Mouse (Mus musculus): ENCODE data around the gene Ces1d. TPM values are rescaled to one million over a fixed set of nuclear protein-coding genes. Genes with fewer than 3 reads are reported as not detected.
"Not testable (repeated sequence)": the region's sequence is repeated elsewhere in the genome, so short reads cannot be mapped to it uniquely, and the experiment has no call there.

Ces1d gene
- 2.5 and 2.6 TPM in 2 replicates for polyA plus RNA-seq (2015; fragmentation: Nextera tagmentation; extraction: Ambion mirVana)

DNA sequence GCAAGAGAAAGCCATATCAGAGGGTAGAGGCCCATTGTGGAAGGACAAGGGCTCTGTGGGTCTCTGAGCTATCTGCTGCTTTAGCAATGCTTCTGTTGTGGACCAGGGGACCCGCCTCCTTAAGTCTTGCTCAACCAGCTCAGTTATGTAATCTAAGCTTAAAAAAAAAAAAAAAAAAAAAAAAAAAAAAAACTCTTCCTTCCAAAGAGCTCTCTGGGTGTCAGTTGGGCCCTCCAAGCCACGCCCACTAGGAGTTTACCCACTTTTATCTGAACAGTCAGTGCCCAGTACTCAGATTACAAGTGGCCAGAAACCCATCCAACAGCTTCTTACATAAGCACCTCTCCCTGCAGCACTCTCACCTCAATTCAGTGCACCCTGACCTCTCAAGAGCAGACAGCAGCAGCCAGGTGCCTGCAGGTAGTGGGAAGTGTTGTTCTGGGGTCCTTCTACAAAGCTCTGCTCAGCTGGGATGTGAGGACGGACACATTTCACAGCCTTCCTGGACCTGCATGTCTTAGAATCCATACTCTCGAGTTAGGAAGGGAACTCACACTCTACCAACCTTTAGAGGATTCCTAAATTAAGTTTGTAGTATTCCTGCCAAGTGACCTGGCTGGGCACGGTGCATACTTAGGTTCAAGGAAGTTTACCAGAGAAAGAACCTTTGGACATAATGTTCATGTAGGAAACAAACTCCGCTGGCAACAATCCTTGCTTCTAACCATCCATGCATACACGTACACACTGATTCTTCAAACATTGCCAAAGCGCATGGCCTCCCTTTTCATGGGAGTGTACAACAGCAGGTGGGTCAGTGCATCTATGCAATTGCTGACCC is at the start of gene Ces1d:
TSS of gene Ces1d (minus strand) at position 154 of the 841 bp plus-strand sequence.
- 67% methylated on average over 8 of the region's 8 CpGs for WGBS
- Histone ChIP-seq H3K9ac (ENCODE audit: low read length) (no peak within 1 kb of the TSS), H3K9me3 (replicated peaks; ENCODE audit: control insufficient read depth, low read length) (no peaks in the 10 kb centered on the region), H3K36me3 (ENCODE audit: control insufficient read depth, insufficient read depth, low read length) (no peaks in the 10 kb centered on the region), H3K4me2 (ENCODE audit: low read depth, low read length) (no peak within 1 kb of the TSS), H3K4me3 (replicated peaks; ENCODE audit: low read length) (no peak within 1 kb of the TSS), H3K27me3 (ENCODE audit: control insufficient read depth, insufficient read depth, low read length) (no peaks in the 10 kb centered on the region), H3K27ac (ENCODE audit: low read length) (no peak within 1 kb of the TSS), H3K4me1 (ENCODE audit: control insufficient read depth, insufficient read depth, low read length) (peaks cover 4% of the 10 kb centered on the region; the same call in 1 of the 2 replicates)
- ATAC-seq (ENCODE audit: insufficient read depth, low FRiP score), result peak; percentile 75

DNA sequence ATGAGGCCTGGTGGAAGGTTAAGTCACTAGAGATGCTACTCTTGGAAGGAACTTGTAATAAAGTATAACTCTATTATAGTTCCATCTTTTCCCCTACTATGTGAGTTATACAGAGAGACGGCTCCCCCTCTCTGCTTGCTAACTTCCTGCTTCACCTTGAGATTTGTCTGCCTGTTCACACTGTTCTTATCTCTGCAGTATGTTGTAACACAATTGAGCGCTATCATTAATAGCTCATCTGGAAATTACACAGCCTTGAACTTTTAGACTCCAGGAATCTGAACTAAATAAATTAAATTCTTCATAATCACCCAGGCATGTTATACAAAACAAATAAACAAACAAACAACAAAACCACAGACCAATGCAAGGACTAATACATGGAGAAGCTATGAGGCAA is 48.4 kb upstream of the Ces1d start:
- 71% methylated on average over 2 of the region's 2 CpGs for WGBS
- no peak overlapping the region for H3K4me3 ChIP-seq (replicated peaks; ENCODE audit: low read length)
- H3K9me3 ChIP-seq (replicated peaks; ENCODE audit: control insufficient read depth, low read length), result no peaks in the 10 kb centered on the region
- H3K36me3 ChIP-seq (ENCODE audit: control insufficient read depth, insufficient read depth, low read length), result no peaks in the 10 kb centered on the region
- H3K4me2 ChIP-seq (ENCODE audit: low read depth, low read length), result no peak overlapping the region
- H3K9ac ChIP-seq (ENCODE audit: low read length), result no peak overlapping the region
- no peaks in the 10 kb centered on the region for H3K27me3 ChIP-seq (ENCODE audit: control insufficient read depth, insufficient read depth, low read length)
- no peaks in the 10 kb centered on the region for H3K4me1 ChIP-seq (ENCODE audit: control insufficient read depth, insufficient read depth, low read length)
- ATAC-seq (ENCODE audit: insufficient read depth, low FRiP score), result no peak
- no peak overlapping the region for H3K27ac ChIP-seq (ENCODE audit: low read length)

DNA sequence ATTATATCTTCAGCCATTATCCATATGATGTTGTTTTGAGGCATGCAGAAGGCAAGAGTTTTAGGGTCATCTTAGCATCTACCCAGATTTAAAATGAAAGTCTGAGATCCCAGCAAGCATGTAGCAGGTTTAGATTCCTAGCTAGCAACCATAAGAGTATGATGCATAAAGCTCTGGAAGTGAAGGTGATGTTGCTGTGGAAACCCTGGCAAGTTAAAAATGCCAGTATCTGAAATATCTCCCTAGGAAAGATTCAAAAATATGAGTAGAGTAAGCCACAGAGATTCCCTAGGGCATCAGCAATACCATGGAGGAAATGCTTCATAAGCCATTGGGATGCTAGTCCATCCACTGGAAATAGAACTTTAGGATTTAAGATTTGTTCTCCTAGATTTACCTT is 42.2 kb upstream of the Ces1d start:
- ATAC-seq (ENCODE audit: insufficient read depth, low FRiP score), result no peak
- no peak overlapping the region for H3K9ac ChIP-seq (ENCODE audit: low read length)
- H3K27ac ChIP-seq (ENCODE audit: low read length), result no peak overlapping the region
- H3K4me1 ChIP-seq (ENCODE audit: control insufficient read depth, insufficient read depth, low read length), result no peaks in the 10 kb centered on the region
- H3K9me3 ChIP-seq (replicated peaks; ENCODE audit: control insufficient read depth, low read length), result no peaks in the 10 kb centered on the region
- H3K4me2 ChIP-seq (ENCODE audit: low read depth, low read length), result no peak overlapping the region
- no peak overlapping the region for H3K4me3 ChIP-seq (replicated peaks; ENCODE audit: low read length)
- no peaks in the 10 kb centered on the region for H3K27me3 ChIP-seq (ENCODE audit: control insufficient read depth, insufficient read depth, low read length)
- H3K36me3 ChIP-seq (ENCODE audit: control insufficient read depth, insufficient read depth, low read length), result no peaks in the 10 kb centered on the region

DNA sequence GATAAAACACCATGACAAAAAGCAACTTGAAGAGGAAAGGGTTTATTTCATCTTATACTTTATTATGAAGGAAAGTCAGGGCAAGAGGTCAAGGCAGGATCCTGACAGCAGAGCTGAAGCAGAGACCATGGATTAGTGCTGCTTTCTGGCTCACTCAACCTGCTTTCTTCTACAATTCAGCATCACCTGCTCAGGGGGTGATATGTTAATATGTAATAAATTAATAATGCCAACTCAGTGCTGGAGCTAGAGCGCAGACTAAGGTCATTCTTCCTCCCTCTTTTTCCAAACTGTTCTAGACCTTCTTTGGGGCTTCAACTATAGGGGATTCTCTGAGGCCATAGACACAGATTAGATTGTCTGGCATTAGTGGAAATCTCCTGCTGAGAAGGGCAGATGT is 38.0 kb upstream of the Ces1d start:
- H3K27me3 ChIP-seq (ENCODE audit: control insufficient read depth, insufficient read depth, low read length), result no peaks in the 10 kb centered on the region
- ATAC-seq (ENCODE audit: insufficient read depth, low FRiP score), result no peak
- WGBS, result 82% methylated on average over 1 of the region's 1 CpGs
- no peak overlapping the region for H3K9ac ChIP-seq (ENCODE audit: low read length)
- H3K36me3 ChIP-seq (ENCODE audit: control insufficient read depth, insufficient read depth, low read length), result no peaks in the 10 kb centered on the region
- no peak overlapping the region for H3K27ac ChIP-seq (ENCODE audit: low read length)
- no peaks in the 10 kb centered on the region for H3K4me1 ChIP-seq (ENCODE audit: control insufficient read depth, insufficient read depth, low read length)
- no peaks in the 10 kb centered on the region for H3K9me3 ChIP-seq (replicated peaks; ENCODE audit: control insufficient read depth, low read length)
- H3K4me3 ChIP-seq (replicated peaks; ENCODE audit: low read length), result no peak overlapping the region
- no peak overlapping the region for H3K4me2 ChIP-seq (ENCODE audit: low read depth, low read length)

DNA sequence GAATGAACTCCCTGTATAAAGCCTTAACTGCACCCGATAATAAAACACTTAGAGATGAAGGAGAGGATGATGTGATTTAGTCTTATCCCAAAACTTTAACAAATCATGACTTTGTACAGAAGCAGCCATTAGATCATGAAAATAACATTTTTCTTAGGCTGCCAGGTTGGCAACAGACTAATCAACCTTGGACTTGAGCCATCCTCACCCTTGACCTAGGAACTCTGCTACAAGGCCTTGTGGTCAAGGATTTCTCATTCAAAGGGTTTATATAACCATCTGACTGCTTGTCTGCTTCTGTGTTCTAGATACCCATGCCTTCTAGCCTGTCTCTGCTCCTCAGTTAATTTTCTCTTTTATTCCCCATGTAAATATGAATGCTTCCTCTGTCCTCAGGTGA is 37.1 kb upstream of the Ces1d start:
- WGBS, result 94% methylated on average over 1 of the region's 1 CpGs
- H3K4me1 ChIP-seq (ENCODE audit: control insufficient read depth, insufficient read depth, low read length), result no peaks in the 10 kb centered on the region
- H3K9me3 ChIP-seq (replicated peaks; ENCODE audit: control insufficient read depth, low read length), result no peaks in the 10 kb centered on the region
- no peak overlapping the region for H3K9ac ChIP-seq (ENCODE audit: low read length)
- ATAC-seq (ENCODE audit: insufficient read depth, low FRiP score), result no peak
- H3K4me3 ChIP-seq (replicated peaks; ENCODE audit: low read length), result no peak overlapping the region
- H3K27ac ChIP-seq (ENCODE audit: low read length), result no peak overlapping the region
- H3K36me3 ChIP-seq (ENCODE audit: control insufficient read depth, insufficient read depth, low read length), result no peaks in the 10 kb centered on the region
- no peak overlapping the region for H3K4me2 ChIP-seq (ENCODE audit: low read depth, low read length)
- H3K27me3 ChIP-seq (ENCODE audit: control insufficient read depth, insufficient read depth, low read length), result no peaks in the 10 kb centered on the region

DNA sequence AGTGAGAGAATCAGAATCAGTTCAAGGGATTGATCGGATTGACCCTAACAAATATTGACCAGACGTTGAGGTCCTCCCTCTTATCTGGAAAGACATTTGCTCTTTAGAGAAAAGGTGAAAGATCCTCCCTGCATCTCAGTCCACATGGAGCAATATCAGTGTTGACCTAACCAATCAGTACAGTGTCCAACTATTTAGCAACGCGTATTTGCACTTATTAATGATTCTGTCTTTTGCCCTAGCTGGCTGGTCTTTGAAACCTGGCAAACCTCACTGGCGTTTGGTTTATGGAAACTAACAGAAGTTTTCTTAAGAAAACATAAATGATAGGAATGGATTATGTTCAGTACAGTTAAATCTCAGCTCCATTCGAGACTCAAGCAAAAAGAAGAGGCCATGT is 36.4 kb upstream of the Ces1d start:
- Histone ChIP-seq H3K36me3 (ENCODE audit: control insufficient read depth, insufficient read depth, low read length) (no peaks in the 10 kb centered on the region), H3K4me3 (replicated peaks; ENCODE audit: low read length) (no peak overlapping the region), H3K9me3 (replicated peaks; ENCODE audit: control insufficient read depth, low read length) (no peaks in the 10 kb centered on the region), H3K4me2 (ENCODE audit: low read depth, low read length) (no peak overlapping the region), H3K9ac (ENCODE audit: low read length) (no peak overlapping the region), H3K27me3 (ENCODE audit: control insufficient read depth, insufficient read depth, low read length) (no peaks in the 10 kb centered on the region), H3K27ac (ENCODE audit: low read length) (no peak overlapping the region), H3K4me1 (ENCODE audit: control insufficient read depth, insufficient read depth, low read length) (no peaks in the 10 kb centered on the region)
- ATAC-seq (ENCODE audit: insufficient read depth, low FRiP score), result no peak
- WGBS, result 62% methylated on average over 6 of the region's 6 CpGs

DNA sequence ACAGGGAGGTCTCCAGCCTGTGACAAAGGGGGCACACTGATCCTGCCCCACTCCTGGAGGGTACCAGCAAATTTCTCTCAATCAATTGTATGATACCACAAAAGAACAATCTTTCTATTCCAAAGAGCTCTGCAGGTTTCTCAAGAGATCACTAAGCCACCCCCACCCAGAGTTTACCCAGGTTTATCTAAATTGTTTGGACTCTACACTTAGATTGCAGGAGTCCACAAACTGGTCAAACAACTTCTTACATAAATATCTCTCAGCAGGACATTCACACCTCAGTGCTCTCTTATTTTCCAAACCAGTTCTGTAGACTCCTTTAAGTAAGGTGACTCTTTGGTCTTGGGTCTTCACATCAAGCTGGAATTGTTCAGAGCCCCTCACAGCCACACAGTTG is 31.8 kb upstream of the Ces1d start, which contains the start of gene Ces1e:
TSS of gene Ces1e (minus strand) at position 174 of the 400 bp plus-strand sequence.
- Histone ChIP-seq H3K4me1 (ENCODE audit: control insufficient read depth, insufficient read depth, low read length) (no peaks in the 10 kb centered on the region), H3K4me2 (ENCODE audit: low read depth, low read length) (peak within 1 kb of the TSS; percentile 42), H3K27me3 (ENCODE audit: control insufficient read depth, insufficient read depth, low read length) (no peaks in the 10 kb centered on the region), H3K36me3 (ENCODE audit: control insufficient read depth, insufficient read depth, low read length) (no peaks in the 10 kb centered on the region), H3K4me3 (replicated peaks; ENCODE audit: low read length) (peak within 1 kb of the TSS; percentile 8; the same call in 1 of the 2 replicates), H3K9ac (ENCODE audit: low read length) (no peak within 1 kb of the TSS), H3K9me3 (replicated peaks; ENCODE audit: control insufficient read depth, low read length) (no peaks in the 10 kb centered on the region), H3K27ac (ENCODE audit: low read length) (peak within 1 kb of the TSS; percentile 78)
- peak; percentile 90 for ATAC-seq (ENCODE audit: insufficient read depth, low FRiP score)

DNA sequence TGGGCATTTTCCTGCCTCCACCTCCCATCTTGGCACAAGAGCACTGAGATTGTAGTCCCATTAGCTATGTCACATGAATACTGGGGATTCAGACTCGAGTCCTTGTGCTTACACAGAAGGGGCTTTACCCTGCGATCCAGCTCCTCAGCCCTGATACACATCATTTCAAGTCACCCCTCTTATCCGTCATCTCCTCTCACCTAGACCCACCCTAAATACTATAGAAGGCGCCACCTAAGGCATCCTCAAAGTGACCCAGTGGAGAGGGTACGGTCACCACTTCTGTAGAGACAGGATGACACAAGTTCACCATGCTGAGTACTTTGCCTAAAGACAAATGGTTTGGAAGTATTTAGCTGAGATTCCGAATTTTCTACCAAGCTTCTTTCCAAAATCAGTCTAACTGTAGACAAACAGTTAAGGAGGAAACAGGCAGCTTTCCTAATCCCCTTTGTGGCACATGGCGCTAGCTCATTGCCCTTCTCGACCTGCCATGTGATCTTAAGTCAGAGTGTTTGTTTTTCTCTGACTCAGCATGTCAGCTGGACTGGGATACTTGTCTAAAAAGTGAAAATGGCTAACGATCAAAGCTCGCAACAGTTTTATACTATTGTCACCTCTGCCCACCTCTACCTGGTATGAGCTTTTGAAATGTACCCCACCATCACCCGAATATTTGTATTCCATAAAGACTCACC is 31.2 kb upstream of the Ces1d start:
- Histone ChIP-seq H3K4me1 (ENCODE audit: control insufficient read depth, insufficient read depth, low read length) (no peaks in the 10 kb centered on the region), H3K4me3 (replicated peaks; ENCODE audit: low read length) (peak overlapping the region; percentile 8; the same call in 1 of the 2 replicates), H3K4me2 (ENCODE audit: low read depth, low read length) (peak overlapping the region; percentile 42), H3K27ac (ENCODE audit: low read length) (peak overlapping the region; percentile 78), H3K27me3 (ENCODE audit: control insufficient read depth, insufficient read depth, low read length) (no peaks in the 10 kb centered on the region), H3K9me3 (replicated peaks; ENCODE audit: control insufficient read depth, low read length) (no peaks in the 10 kb centered on the region), H3K36me3 (ENCODE audit: control insufficient read depth, insufficient read depth, low read length) (no peaks in the 10 kb centered on the region), H3K9ac (ENCODE audit: low read length) (no peak overlapping the region)
- WGBS, result 53% methylated on average over 11 of the region's 11 CpGs
- peak; percentile 90 for ATAC-seq (ENCODE audit: insufficient read depth, low FRiP score)

DNA sequence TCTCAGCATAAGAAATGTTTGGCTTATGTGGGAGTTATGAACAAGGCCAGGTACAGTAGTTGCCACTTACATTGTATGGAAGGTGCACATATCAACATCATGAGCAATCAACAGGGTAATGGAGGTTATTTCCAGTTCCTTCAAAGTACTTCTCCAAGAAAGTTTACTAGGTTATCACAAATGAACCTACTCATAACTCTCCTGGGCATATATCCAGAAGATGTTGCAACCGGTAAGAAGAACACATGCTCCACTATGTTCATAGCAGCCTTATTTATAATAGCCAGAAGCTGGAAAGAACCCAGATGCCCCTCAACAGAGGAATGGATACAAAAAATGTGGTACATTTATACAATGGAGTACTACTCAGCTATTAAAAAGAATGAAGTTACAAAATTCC is 28.8 kb upstream of the Ces1d start:
- not testable (repeated sequence) for ATAC-seq (ENCODE audit: insufficient read depth, low FRiP score)
- 90% methylated on average over 1 of the region's 1 CpGs for WGBS

More for the DNA sequence above, 28.8 kb upstream of the Ces1d start:
- not testable (repeated sequence) for H3K9me3 ChIP-seq (replicated peaks; ENCODE audit: control insufficient read depth, low read length); H3K4me2 ChIP-seq (ENCODE audit: low read depth, low read length); H3K27ac ChIP-seq (ENCODE audit: low read length); H3K27me3 ChIP-seq (ENCODE audit: control insufficient read depth, insufficient read depth, low read length); H3K4me1 ChIP-seq (ENCODE audit: control insufficient read depth, insufficient read depth, low read length); H3K4me3 ChIP-seq (replicated peaks; ENCODE audit: low read length); H3K9ac ChIP-seq (ENCODE audit: low read length); H3K36me3 ChIP-seq (ENCODE audit: control insufficient read depth, insufficient read depth, low read length)
